Mouse (Mus musculus) myocyte (in vitro differentiated cells): ENCODE measurements around the gene Npc2.

Experiments
- CEBPB ChIP-seq: IDR thresholded peaks from 2 replicates; pipeline ENCODE4 v1.6.1; 2011; ENCODE audit warnings: mild to moderate bottlenecking, moderate library complexity; ENCODE audit not compliant: poor library complexity, insufficient read depth, severe bottlenecking
- MAX ChIP-seq: IDR thresholded peaks from one replicate; pipeline ENCODE4 v1.6.1; 2011; ENCODE audit warnings: low read depth, mild to moderate bottlenecking, control low read depth
- TCF12 ChIP-seq: IDR thresholded peaks from one replicate; pipeline ENCODE4 v1.6.1; 2011; ENCODE audit warnings: mild to moderate bottlenecking, control low read depth; ENCODE audit not compliant: poor library complexity, insufficient read depth, severe bottlenecking

DNA sequence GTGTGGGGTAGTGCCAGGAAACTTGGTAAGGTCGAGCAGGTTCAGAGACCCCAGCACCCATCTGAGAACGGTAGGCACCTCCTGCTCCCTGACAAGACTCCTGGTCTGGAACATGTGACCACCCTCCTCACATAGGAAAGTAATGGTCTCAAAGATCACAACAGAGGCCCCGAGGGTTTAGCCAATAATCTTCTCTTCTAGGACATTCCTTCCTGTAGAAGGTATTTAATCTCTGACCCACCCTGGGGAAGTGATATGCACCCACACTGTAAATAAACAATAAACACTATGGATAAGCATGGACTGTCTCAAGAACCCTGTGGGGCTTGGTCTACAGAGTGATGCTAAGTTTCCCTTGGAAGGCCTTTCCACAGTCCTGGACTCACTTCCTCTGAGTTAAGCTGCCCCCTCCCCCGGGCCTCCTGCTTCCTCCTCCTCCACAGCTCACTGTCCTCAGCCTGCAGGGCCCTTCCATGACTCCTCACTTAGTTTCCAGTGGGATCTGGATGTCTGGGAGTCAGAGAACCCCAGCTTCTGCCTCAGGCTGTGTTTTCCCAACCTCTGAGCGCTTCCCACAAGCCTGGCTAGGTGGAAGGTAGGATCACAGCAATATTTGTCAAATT is 6.7 kb downstream of the Npc2 start:
- no peak for TF ChIP-seq TCF12
- TF ChIP-seq CEBPB, result no peak
- TF ChIP-seq MAX, result no peak
